Mouse (Mus musculus): ENCODE measurements around the gene Frmd4b. TPM values are rescaled to one million over a fixed set of nuclear protein-coding genes. Genes with fewer than 3 reads are reported as not detected.

Frmd4b gene
- polyA plus RNA-seq, 1 experiment from 2014 or later: 12.9 TPM

GRCm38 (mm10) chr6:97612861-97613260 lies 4.5 kb downstream of the Frmd4b start:
- Histone ChIP-seq H3K4me3 (replicated peaks) (no peak overlapping the region), H3K27ac (no peak overlapping the region), H3K36me3 (no peaks in the 10 kb centered on the region), H3K9ac (replicated peaks) (no peak overlapping the region), H3K27me3 (peaks cover 28% of the 10 kb centered on the region), H3K9me3 (no peaks in the 10 kb centered on the region), H3K4me1 (replicated peaks) (peaks cover 18% of the 10 kb centered on the region), H3K4me2 (no peak overlapping the region)
- WGBS: 80% methylated on average over 5 of the region's 5 CpGs
- no peak for ATAC-seq (ENCODE audit: insufficient number of reproducible peaks, insufficient read depth, low FRiP score, low TSS enrichment, low read depth)

- Histone ChIP-seq H3K4me3 (replicated peaks) (no peak overlapping the region), H3K27me3 (0 out of 2 replicates have a peak, but pooled peaks cover 6% of the 10 kb centered on the region), H3K4me1 (replicated peaks) (0 out of 2 replicates have a peak, but pooled peaks cover 3% of the 10 kb centered on the region), H3K36me3 (no peaks in the 10 kb centered on the region), H3K9me3 (no peaks in the 10 kb centered on the region), H3K9ac (replicated peaks) (no peak overlapping the region), H3K4me2 (no peak overlapping the region), H3K27ac (no peak overlapping the region)
- 62% methylated on average over 2 of the region's 2 CpGs for WGBS
- ATAC-seq (ENCODE audit: insufficient number of reproducible peaks, insufficient read depth, low FRiP score, low TSS enrichment, low read depth): no peak
These were observed 7.3 kb downstream of the Frmd4b start for GRCm38 (mm10) chr6:97610051-97610450.

GRCm38 (mm10) chr6:97607646-97608045 lies 9.7 kb downstream of the Frmd4b start:
- H3K27ac ChIP-seq: no peak overlapping the region
- no peaks in the 10 kb centered on the region for H3K27me3 ChIP-seq
- no peak overlapping the region for H3K4me2 ChIP-seq
- WGBS: 78% methylated on average over 3 of the region's 3 CpGs
- ATAC-seq (ENCODE audit: insufficient number of reproducible peaks, insufficient read depth, low FRiP score, low TSS enrichment, low read depth): no peak
- no peaks in the 10 kb centered on the region for H3K9me3 ChIP-seq
- no peaks in the 10 kb centered on the region for H3K36me3 ChIP-seq
- H3K9ac ChIP-seq (replicated peaks): no peak overlapping the region
- H3K4me1 ChIP-seq (replicated peaks): 0 out of 2 replicates have a peak, but pooled peaks cover 3% of the 10 kb centered on the region
- H3K4me3 ChIP-seq (replicated peaks): no peak overlapping the region

GRCm38 (mm10) chr6:97595218-97595617 lies 22.1 kb downstream of the Frmd4b start:
- no peaks in the 10 kb centered on the region for H3K36me3 ChIP-seq
- H3K4me1 ChIP-seq (replicated peaks): no peaks in the 10 kb centered on the region

DNA sequence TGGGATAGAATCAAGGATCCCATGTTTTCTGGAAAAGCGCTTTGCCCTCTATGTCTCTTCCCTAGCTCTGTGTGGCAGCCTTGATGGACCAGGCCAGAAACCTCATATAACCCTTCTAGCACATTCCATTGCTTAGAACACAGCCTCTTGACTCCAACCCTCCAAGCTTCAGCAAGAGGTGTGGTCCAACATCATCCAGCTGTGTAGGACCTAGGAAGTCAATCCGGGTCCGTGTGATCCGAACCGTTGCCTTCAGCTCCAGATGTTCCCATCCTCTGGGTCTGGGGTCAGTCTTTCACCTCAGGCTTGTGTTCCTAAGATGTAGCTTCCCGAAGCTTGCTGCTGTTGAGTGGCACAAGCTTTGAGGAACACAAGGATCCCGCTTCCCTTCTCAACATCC lies 22.8 kb downstream of the Frmd4b start:
- Histone ChIP-seq H3K4me3 (replicated peaks) (no peak overlapping the region), H3K4me2 (no peak overlapping the region), H3K27ac (no peak overlapping the region), H3K27me3 (no peaks in the 10 kb centered on the region), H3K4me1 (replicated peaks) (no peaks in the 10 kb centered on the region), H3K9me3 (no peaks in the 10 kb centered on the region), H3K9ac (replicated peaks) (no peak overlapping the region), H3K36me3 (no peaks in the 10 kb centered on the region)
- ATAC-seq (ENCODE audit: insufficient number of reproducible peaks, insufficient read depth, low FRiP score, low TSS enrichment, low read depth): no peak
- WGBS: 92% methylated on average over 7 of the region's 7 CpGs

More at GRCm38 (mm10) chr6:97595218-97595617, 22.1 kb downstream of the Frmd4b start:
- no peak overlapping the region for H3K9ac ChIP-seq (replicated peaks)
- no peaks in the 10 kb centered on the region for H3K27me3 ChIP-seq
- no peak overlapping the region for H3K27ac ChIP-seq
- ATAC-seq (ENCODE audit: insufficient number of reproducible peaks, insufficient read depth, low FRiP score, low TSS enrichment, low read depth): no peak
- no peak overlapping the region for H3K4me3 ChIP-seq (replicated peaks)
- H3K4me2 ChIP-seq: no peak overlapping the region
- WGBS: 48% methylated on average over 3 of the region's 3 CpGs
- no peaks in the 10 kb centered on the region for H3K9me3 ChIP-seq

- Histone ChIP-seq H3K27ac (no peak overlapping the region), H3K9ac (replicated peaks) (no peak overlapping the region), H3K9me3 (no peaks in the 10 kb centered on the region), H3K4me2 (no peak overlapping the region), H3K4me1 (replicated peaks) (no peaks in the 10 kb centered on the region), H3K36me3 (no peaks in the 10 kb centered on the region), H3K4me3 (replicated peaks) (no peak overlapping the region), H3K27me3 (no peaks in the 10 kb centered on the region)
- 72% methylated on average over 5 of the region's 5 CpGs for WGBS
- no peak for ATAC-seq (ENCODE audit: insufficient number of reproducible peaks, insufficient read depth, low FRiP score, low TSS enrichment, low read depth)
These were observed 27.1 kb downstream of the Frmd4b start for GRCm38 (mm10) chr6:97590230-97590629.

DNA sequence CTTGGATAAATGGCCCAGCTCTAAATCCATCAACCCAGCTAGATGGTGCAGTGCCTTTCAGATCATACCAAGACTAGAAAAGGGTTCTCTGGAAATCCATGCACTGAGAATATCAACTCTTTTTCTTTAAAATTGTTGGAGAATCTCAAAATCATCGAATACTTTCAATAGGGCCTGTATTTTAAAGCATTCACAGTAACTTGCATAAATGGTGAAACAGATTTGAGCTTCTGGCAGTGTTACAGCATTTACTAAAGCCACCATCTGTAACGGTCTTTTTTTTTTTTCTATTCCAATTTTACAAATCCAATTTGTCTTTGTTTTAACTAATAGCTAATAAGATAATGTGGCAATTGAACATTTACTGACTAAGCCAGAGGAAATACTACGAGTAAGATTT lies 27.8 kb downstream of the Frmd4b start:
- H3K36me3 ChIP-seq: no peaks in the 10 kb centered on the region
- H3K4me3 ChIP-seq (replicated peaks): no peak overlapping the region
- no peaks in the 10 kb centered on the region for H3K4me1 ChIP-seq (replicated peaks)
- no peaks in the 10 kb centered on the region for H3K27me3 ChIP-seq
- WGBS: 85% methylated on average over 3 of the region's 3 CpGs
- no peak overlapping the region for H3K27ac ChIP-seq
- H3K9ac ChIP-seq (replicated peaks): no peak overlapping the region
- ATAC-seq (ENCODE audit: insufficient number of reproducible peaks, insufficient read depth, low FRiP score, low TSS enrichment, low read depth): no peak
- H3K4me2 ChIP-seq: no peak overlapping the region
- H3K9me3 ChIP-seq: no peaks in the 10 kb centered on the region

DNA sequence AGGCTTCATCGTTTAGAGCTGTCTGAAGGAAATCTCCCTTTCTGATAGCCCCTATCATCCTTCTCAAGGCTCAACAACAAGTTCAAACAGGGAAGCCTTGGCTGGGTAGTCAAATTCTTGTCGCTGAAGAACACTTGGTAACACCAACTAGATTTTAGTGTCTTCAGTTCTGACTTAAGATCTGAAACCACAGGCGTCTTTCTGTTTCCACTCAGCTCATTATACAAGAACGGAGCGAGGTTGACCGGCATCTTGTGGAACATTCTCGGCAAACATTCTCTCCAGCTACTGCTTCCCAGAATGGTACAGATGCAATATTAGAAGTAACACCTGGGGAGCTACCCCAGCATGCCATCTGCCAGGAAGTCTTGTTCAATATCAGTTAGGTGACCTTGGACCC lies 28.3 kb downstream of the Frmd4b start:
- Histone ChIP-seq H3K9me3 (no peaks in the 10 kb centered on the region), H3K4me1 (replicated peaks) (no peaks in the 10 kb centered on the region), H3K36me3 (no peaks in the 10 kb centered on the region), H3K27me3 (no peaks in the 10 kb centered on the region), H3K4me2 (no peak overlapping the region), H3K27ac (no peak overlapping the region), H3K9ac (replicated peaks) (no peak overlapping the region), H3K4me3 (replicated peaks) (no peak overlapping the region)
- no peak for ATAC-seq (ENCODE audit: insufficient number of reproducible peaks, insufficient read depth, low FRiP score, low TSS enrichment, low read depth)
- 83% methylated on average over 7 of the region's 7 CpGs for WGBS

DNA sequence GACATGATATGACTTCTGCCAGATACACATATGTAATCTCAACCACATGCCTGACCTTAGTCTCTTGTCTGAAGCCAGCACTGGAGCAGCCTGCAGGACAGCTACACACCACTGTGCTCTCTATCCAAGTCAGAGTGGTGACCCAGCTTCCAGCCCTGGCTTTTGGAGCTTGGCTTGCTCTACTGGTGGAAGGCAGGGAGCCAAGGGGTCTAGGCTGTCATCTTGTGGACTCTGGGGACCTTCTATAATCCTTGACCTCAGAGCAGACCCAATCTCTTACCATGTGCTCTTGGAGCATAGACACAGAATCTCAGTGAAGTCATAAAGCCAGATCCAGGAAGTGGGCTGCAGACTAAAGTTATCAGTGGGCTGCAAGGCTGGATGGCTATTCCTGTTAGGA lies 30.7 kb downstream of the Frmd4b start:
- no peak for ATAC-seq (ENCODE audit: insufficient number of reproducible peaks, insufficient read depth, low FRiP score, low TSS enrichment, low read depth)
- H3K9me3 ChIP-seq: no peaks in the 10 kb centered on the region

DNA sequence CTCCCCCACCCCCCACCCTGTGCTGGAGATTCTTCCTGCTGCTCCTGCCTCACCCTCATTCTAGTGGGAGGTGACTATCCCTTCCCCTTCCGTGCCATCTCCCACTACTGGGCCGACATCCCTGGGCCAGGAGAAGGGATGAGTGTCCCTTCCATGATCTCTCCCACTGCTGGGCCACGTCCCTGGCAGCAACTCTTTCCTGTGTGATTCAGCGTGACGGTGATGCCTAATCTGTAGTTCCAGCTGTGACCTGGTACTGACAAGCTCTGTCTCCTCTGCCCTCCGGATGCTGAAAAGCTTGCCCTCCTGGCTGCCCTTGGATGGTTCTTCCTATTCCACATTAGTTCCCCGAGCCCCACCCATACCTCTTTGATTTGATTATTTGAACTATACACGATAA lies 31.3 kb downstream of the Frmd4b start:
- no peak overlapping the region for H3K27ac ChIP-seq
- WGBS: 74% methylated on average over 8 of the region's 8 CpGs
- no peak overlapping the region for H3K4me2 ChIP-seq
- H3K36me3 ChIP-seq: no peaks in the 10 kb centered on the region
- H3K4me1 ChIP-seq (replicated peaks): no peaks in the 10 kb centered on the region
- no peak for ATAC-seq (ENCODE audit: insufficient number of reproducible peaks, insufficient read depth, low FRiP score, low TSS enrichment, low read depth)
- H3K4me3 ChIP-seq (replicated peaks): no peak overlapping the region
- no peaks in the 10 kb centered on the region for H3K9me3 ChIP-seq
- H3K27me3 ChIP-seq: no peaks in the 10 kb centered on the region
- no peak overlapping the region for H3K9ac ChIP-seq (replicated peaks)

More for the DNA sequence above, 30.7 kb downstream of the Frmd4b start:
- H3K4me3 ChIP-seq (replicated peaks): no peak overlapping the region
- H3K9ac ChIP-seq (replicated peaks): no peak overlapping the region
- no peaks in the 10 kb centered on the region for H3K27me3 ChIP-seq
- no peaks in the 10 kb centered on the region for H3K36me3 ChIP-seq
- H3K27ac ChIP-seq: no peak overlapping the region
- no peak overlapping the region for H3K4me2 ChIP-seq
- no peaks in the 10 kb centered on the region for H3K4me1 ChIP-seq (replicated peaks)

DNA sequence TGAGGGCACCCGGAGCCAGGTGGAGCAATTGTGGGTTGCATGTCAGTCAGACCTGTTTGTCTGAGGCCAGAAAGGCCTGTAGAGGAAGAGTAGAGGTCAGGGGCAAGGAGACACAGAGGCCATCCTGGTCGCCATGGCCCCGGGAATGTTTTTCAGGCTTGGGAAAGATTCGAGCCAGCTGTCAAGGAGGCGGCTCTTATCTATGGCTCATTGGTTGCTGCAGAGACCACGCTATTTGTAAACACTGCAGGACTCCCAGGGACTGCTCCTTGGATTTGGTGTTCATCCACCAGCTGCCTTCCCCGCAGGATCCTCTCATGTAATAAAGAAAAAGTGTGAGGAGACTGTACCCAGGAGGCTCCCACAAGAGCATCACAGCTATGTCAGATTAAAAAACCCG lies 34.6 kb downstream of the Frmd4b start:
- H3K4me3 ChIP-seq (replicated peaks): no peak overlapping the region
- no peaks in the 10 kb centered on the region for H3K27me3 ChIP-seq
- 53% methylated on average over 8 of the region's 8 CpGs for whole genome bisulfite sequencing
- no peaks in the 10 kb centered on the region for H3K36me3 ChIP-seq
- H3K4me1 ChIP-seq (replicated peaks): peaks cover 6% of the 10 kb centered on the region; the same call in 1 of the 2 replicates
- no peak overlapping the region for H3K4me2 ChIP-seq
- ATAC-seq (ENCODE audit: insufficient number of reproducible peaks, insufficient read depth, low FRiP score, low TSS enrichment, low read depth): no peak
- H3K27ac ChIP-seq: no peak overlapping the region
- no peak overlapping the region for H3K9ac ChIP-seq (replicated peaks)
- H3K9me3 ChIP-seq: no peaks in the 10 kb centered on the region

GRCm38 (mm10) chr6:97581941-97582340 lies 35.4 kb downstream of the Frmd4b start:
- Histone ChIP-seq H3K4me3 (replicated peaks) (no peak overlapping the region), H3K9ac (replicated peaks) (no peak overlapping the region), H3K36me3 (no peaks in the 10 kb centered on the region), H3K27me3 (no peaks in the 10 kb centered on the region), H3K9me3 (no peaks in the 10 kb centered on the region), H3K4me1 (replicated peaks) (peaks cover 11% of the 10 kb centered on the region), H3K27ac (no peak overlapping the region), H3K4me2 (no peak overlapping the region)
- 86% methylated on average over 7 of the region's 7 CpGs for WGBS
- no peak for ATAC-seq (ENCODE audit: insufficient number of reproducible peaks, insufficient read depth, low FRiP score, low TSS enrichment, low read depth)

Measured in limb, embryonic 12.5 days (tissue).